In genomic region chr12:30372293-30372692, GRCm38 (mm10) we compare ENCODE assay signal across 8 mouse cellular contexts. TPM values are rescaled to one million over a fixed set of nuclear protein-coding genes. Genes with fewer than 3 reads are reported as not detected.
DNase-seq lines count a peak whose midpoint lies in the region; ATAC-seq and TF ChIP-seq lines count a peak whose summit lies in the region.

No protein-coding gene starts in this region.

- no peak for DNase-seq in kidney, postnatal 0 days (ENCODE audit: low spot score)
- no peak for DNase-seq in kidney, postnatal 25 days
- DNase-seq in retina, embryonic 14.5 days (ENCODE audit: low spot score), result no peak
- DNase-seq in frontal cortex, postnatal 10 days (ENCODE audit: low spot score in 2 of 2), result no peak
- no peak for DNase-seq in kidney, adult 8-10 months

- TF ChIP-seq CTCF in kidney, postnatal 0 days (IDR thresholded peaks at IDR 0.05; ENCODE audit: low read depth), result no peak
- TF ChIP-seq CTCF in small intestine, adult 2 months (IDR thresholded peaks at IDR 0.05; ENCODE audit: extremely low read depth, insufficient read length, insufficient replicate concordance, low read depth, low read length), result no peak

- peak overlapping the region; percentile 50 for H3K4me3 ChIP-seq in kidney, postnatal 0 days (replicated peaks; ENCODE audit: low read depth, low read length)
- H3K4me3 ChIP-seq in heart, embryonic 16.5 days (ENCODE audit: low read length), result peak overlapping the region; percentile 61
- no peak overlapping the region for H3K4me3 ChIP-seq in liver, embryonic 16.5 days (ENCODE audit: low read depth, low read length)
- peak overlapping the region; percentile 53 for H3K4me3 ChIP-seq in small intestine, adult 2 months (ENCODE audit: low read depth, low read length)

- H3K27ac ChIP-seq in kidney, postnatal 0 days, result no peak overlapping the region
- H3K27ac ChIP-seq in heart, embryonic 16.5 days (ENCODE audit: low read length), result no peak overlapping the region
- H3K27ac ChIP-seq in liver, embryonic 16.5 days (ENCODE audit: low read length), result no peak overlapping the region
- peak overlapping the region; percentile 37 for H3K27ac ChIP-seq in small intestine, adult 2 months (ENCODE audit: insufficient read depth, low read depth, low read length)

- no peaks in the 10 kb centered on the region; the same call in 1 of the 2 replicates for H3K4me1 ChIP-seq in kidney, postnatal 0 days (replicated peaks; ENCODE audit: insufficient read depth, low read length)
- H3K4me1 ChIP-seq in heart, embryonic 16.5 days (ENCODE audit: control insufficient read depth, insufficient read depth, low read length), result peaks cover 3% of the 10 kb centered on the region; the same call in 1 of the 2 replicates
- no peaks in the 10 kb centered on the region for H3K4me1 ChIP-seq in liver, embryonic 16.5 days (ENCODE audit: control insufficient read depth, low read depth, low read length)
- H3K4me1 ChIP-seq in small intestine, adult 2 months (ENCODE audit: control insufficient read depth, insufficient read depth, insufficient read length, low read length), result peaks cover 2% of the 10 kb centered on the region; the same call in 1 of the 2 replicates

- 34% methylated on average over 5 of the region's 5 CpGs for WGBS in kidney, postnatal 0 days
- 51% methylated on average over 5 of the region's 5 CpGs for WGBS in heart, embryonic 16.5 days
- WGBS in liver, embryonic 16.5 days (ENCODE audit: insufficient replicate concordance), result 28% methylated on average over 5 of the region's 5 CpGs
- 25% methylated on average over 5 of the region's 5 CpGs for WGBS in small intestine, adult 2 months

- H3K4me2 ChIP-seq in kidney, postnatal 0 days (ENCODE audit: low read length), result peak overlapping the region; percentile 91
- peak overlapping the region; percentile 92 for H3K4me2 ChIP-seq in heart, embryonic 16.5 days (ENCODE audit: low read depth, low read length)
- H3K4me2 ChIP-seq in liver, embryonic 16.5 days (ENCODE audit: low read depth, low read length), result peak overlapping the region; percentile 60; the same call in 1 of the 2 replicates

- ATAC-seq in kidney, postnatal 0 days (replicated peaks; ENCODE audit: low FRiP score, low read depth), result no peak
- ATAC-seq in heart, embryonic 16.5 days (replicated peaks; ENCODE audit: extremely low read depth, insufficient read depth, low FRiP score), result no peak
- no peak for ATAC-seq in liver, embryonic 16.5 days (ENCODE audit: low read depth)

- H3K9me3 ChIP-seq in kidney, postnatal 0 days (replicated peaks; ENCODE audit: low read length), result no peaks in the 10 kb centered on the region
- no peaks in the 10 kb centered on the region for H3K9me3 ChIP-seq in heart, embryonic 16.5 days (replicated peaks; ENCODE audit: control insufficient read depth, low read length)
- H3K9me3 ChIP-seq in liver, embryonic 16.5 days (replicated peaks; ENCODE audit: control insufficient read depth, low read length), result no peaks in the 10 kb centered on the region

- no peaks in the 10 kb centered on the region for H3K36me3 ChIP-seq in kidney, postnatal 0 days (ENCODE audit: insufficient read depth, low read length)
- no peaks in the 10 kb centered on the region for H3K36me3 ChIP-seq in heart, embryonic 16.5 days (ENCODE audit: control insufficient read depth, insufficient read depth)
- no peaks in the 10 kb centered on the region for H3K36me3 ChIP-seq in liver, embryonic 16.5 days (ENCODE audit: control insufficient read depth, insufficient read depth)
- no peaks in the 10 kb centered on the region for H3K36me3 ChIP-seq in small intestine, adult 2 months (ENCODE audit: control insufficient read depth, insufficient read depth, low read length)

- no peaks in the 10 kb centered on the region for H3K27me3 ChIP-seq in kidney, postnatal 0 days (ENCODE audit: insufficient read depth, low read length)
- H3K27me3 ChIP-seq in heart, embryonic 16.5 days (ENCODE audit: control insufficient read depth, insufficient read depth, low read length), result peaks cover 2% of the 10 kb centered on the region
- no peaks in the 10 kb centered on the region for H3K27me3 ChIP-seq in liver, embryonic 16.5 days (ENCODE audit: control insufficient read depth, insufficient read depth, low read depth, low read length)
- 0 out of 2 replicates have a peak, but pooled peaks cover 4% of the 10 kb centered on the region for H3K27me3 ChIP-seq in small intestine, adult 2 months (ENCODE audit: control insufficient read depth, insufficient read depth, low read length)

- H3K9ac ChIP-seq in kidney, postnatal 0 days (ENCODE audit: low read depth, low read length), result no peak overlapping the region
- peak overlapping the region; percentile 73 for H3K9ac ChIP-seq in heart, embryonic 16.5 days (ENCODE audit: low read length)
- no peak overlapping the region for H3K9ac ChIP-seq in liver, embryonic 16.5 days (ENCODE audit: low read depth, low read length)

- TF ChIP-seq POLR2A in small intestine, adult 2 months (IDR thresholded peaks at IDR 0.05; ENCODE audit: low read depth, low read length), result no peak

RNA-seq across cellular contexts. Expression of gene Sntg2, which starts 0.9 kb away (rescaled TPM):
- 5.8 and 6.2 TPM in 2 replicates for polyA plus RNA-seq in kidney, postnatal 0 days (2015; fragmentation: Nextera tagmentation; extraction: Ambion mirVana)
- 3.7 and 5.2 TPM in 2 replicates for polyA plus RNA-seq in heart, embryonic 16.5 days (2015; fragmentation: Nextera tagmentation; extraction: Ambion mirVana)
- 0.05 and 0.59 TPM in 2 replicates for polyA plus RNA-seq in liver, embryonic 16.5 days (2015; fragmentation: Nextera tagmentation; extraction: Ambion mirVana)
- polyA plus RNA-seq in small intestine, adult 2 months (2012; rRNA removed), result 3.5 and 5.5 TPM in 2 replicates
